Mouse (Mus musculus): ENCODE measurements around the gene Nfia. TPM values are rescaled to one million over a fixed set of nuclear protein-coding genes. Genes with fewer than 3 reads are reported as not detected.

Gene Nfia
- total RNA-seq, 2 experiments from 2014 or later = 196 to 199 TPM

DNA sequence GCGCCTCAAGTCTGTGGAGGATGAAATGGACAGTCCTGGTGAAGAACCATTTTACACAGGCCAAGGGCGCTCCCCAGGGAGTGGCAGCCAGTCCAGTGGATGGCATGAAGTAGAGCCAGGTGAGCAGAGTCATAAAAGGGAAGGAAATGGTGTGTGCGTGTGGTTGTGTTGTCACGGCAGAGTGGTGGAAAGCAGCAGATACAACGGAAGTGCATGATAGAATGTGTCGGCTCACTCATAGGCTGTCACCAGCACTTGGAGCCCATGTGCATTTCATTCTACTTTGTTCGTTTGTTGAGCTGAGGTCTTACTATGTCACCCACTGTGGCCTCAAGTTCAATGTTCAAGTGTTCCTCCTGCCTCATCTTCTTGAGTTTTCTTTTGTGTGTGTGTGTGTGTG is 248.3 kb downstream of the Nfia start:
- intact Hi-C loops (cut with DNase I) = no loop called here
- no peak for DNase-seq

- no peak for DNase-seq
- intact Hi-C loops (cut with DNase I) = no loop called here
Observed at GRCm38 (mm10) chr4:98023245-98023792, 250.8 kb downstream of the Nfia start.

DNA sequence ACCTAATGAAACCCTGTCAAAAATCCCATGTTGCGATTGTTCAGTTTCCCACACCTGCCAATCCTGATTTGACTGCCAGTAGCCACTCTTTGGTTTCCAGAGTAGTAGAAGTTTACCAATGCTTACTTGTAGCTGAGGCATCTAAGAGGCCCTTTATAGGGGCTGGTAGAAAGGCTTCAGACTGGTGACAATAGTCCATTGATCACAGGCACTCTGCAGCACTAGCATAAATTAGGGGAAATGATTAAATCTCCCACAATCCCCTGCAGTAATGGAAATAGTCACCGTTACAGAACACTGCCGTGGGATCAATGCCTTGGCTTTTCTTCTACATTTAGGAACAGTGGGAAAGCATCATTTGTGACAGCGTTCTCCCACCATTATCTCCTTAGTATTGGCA is 254.9 kb downstream of the Nfia start:
- DNase-seq = no peak
- intact Hi-C loops (cut with DNase I) = no loop called here

- DNase-seq = no peak
- intact Hi-C loops (cut with DNase I) = no loop called here
Observed at GRCm38 (mm10) chr4:98031871-98032270, 259.3 kb downstream of the Nfia start.

GRCm38 (mm10) chr4:98032332-98032731 is 259.8 kb downstream of the Nfia start:
- DNase-seq = no peak
- intact Hi-C loops (cut with DNase I) = no loop called here

GRCm38 (mm10) chr4:98039095-98039494 is 266.6 kb downstream of the Nfia start:
- DNase-seq = no peak
- intact Hi-C loops (cut with DNase I) = no loop called here

- intact Hi-C loops (cut with DNase I) = no loop called here
- DNase-seq = no peak
Observed at GRCm38 (mm10) chr4:98040179-98040578, 267.6 kb downstream of the Nfia start.

- intact Hi-C loops (cut with DNase I) = no loop called here
- no peak for DNase-seq
Observed at GRCm38 (mm10) chr4:98044611-98045010, 272.1 kb downstream of the Nfia start.

DNA sequence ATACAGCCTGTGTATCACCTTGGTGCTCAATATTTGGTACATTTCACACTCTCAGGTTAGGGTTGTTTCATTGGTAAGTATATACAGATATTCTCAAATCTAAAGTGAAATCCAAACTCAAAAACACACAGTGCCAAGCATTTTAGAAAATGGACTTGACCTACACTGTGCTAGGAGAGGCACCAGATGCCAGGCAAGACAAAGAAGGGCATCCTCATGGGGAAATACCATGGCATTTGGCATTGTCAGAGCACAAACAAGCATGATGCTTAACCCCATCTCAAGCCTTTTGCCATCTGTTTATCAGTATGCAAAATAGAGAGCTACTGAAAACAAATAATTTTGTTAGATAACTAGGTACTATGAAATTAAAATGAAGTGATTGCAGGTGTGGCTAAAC is 274.8 kb downstream of the Nfia start:
- no peak for DNase-seq
- intact Hi-C loops (cut with DNase I) = no loop called here

DNA sequence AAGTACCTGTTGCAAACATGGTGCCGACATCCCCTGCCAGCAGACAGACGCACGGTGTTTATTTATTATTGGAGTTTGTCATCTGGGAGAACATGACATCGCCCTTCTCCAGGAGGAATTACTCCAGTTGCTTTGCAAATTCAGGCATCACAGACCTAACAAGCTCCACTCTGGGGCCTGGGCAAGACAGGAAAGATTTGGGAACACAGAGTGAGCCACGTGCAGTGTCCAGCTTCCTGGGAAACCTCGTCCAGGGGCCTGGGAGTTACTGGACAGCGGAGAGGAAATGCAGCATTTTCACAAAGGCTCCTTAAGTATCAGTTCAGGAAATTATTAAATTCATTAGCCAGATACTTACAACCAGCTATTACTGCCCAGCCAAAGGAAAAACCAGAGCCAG is 277.1 kb downstream of the Nfia start:
- peak; percentile 16 to 32 for DNase-seq
- intact Hi-C loops (cut with DNase I) = no loop called here

- no peak for DNase-seq
- intact Hi-C loops (cut with DNase I) = no loop called here
Observed at GRCm38 (mm10) chr4:98050003-98050620, 277.6 kb downstream of the Nfia start.

DNA sequence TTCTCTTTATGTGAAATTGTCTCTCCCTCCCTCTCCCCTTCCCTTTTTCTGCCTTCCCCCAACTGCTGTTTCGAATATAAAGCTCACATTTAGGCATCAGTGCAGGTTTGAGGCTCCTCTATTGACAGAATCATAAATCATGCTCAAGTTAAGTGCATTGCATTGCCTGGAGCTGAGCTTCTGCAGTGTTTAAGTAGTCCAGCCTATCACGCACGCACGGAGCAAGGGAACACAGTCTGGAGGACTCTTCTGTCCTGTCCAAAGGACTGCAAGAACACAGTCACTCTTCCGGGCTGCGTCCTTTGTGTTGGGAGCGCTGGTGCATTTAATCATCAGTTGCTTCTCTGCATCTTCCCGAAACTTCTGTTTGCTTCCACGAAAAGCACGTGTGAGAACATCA is 278.2 kb downstream of the Nfia start:
- intact Hi-C loops (cut with DNase I) = no loop called here
- no peak for DNase-seq

GRCm38 (mm10) chr4:98051326-98051725 is 278.8 kb downstream of the Nfia start:
- intact Hi-C loops (cut with DNase I) = no loop called here
- DNase-seq = no peak

DNA sequence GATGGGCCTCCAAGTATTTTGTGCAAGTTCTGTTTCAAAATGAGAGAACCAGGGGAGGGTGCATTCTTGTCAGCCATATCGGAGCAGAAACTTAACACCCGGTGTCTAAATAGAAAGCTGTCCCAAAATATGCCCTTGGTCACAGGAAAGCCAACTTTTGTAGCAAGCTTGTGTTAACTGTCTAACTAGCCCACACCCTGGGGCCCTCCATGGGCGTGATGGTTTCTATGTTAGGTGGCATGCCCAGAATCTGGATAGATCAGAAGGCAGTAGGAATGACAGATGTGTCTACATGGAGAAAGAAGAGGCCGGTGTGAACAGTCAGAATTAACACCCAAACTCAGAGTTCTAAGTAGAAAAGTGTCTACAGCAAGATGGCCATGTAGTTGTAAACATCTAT is 282.5 kb downstream of the Nfia start:
- no peak for DNase-seq
- intact Hi-C loops (cut with DNase I) = no loop called here

DNA sequence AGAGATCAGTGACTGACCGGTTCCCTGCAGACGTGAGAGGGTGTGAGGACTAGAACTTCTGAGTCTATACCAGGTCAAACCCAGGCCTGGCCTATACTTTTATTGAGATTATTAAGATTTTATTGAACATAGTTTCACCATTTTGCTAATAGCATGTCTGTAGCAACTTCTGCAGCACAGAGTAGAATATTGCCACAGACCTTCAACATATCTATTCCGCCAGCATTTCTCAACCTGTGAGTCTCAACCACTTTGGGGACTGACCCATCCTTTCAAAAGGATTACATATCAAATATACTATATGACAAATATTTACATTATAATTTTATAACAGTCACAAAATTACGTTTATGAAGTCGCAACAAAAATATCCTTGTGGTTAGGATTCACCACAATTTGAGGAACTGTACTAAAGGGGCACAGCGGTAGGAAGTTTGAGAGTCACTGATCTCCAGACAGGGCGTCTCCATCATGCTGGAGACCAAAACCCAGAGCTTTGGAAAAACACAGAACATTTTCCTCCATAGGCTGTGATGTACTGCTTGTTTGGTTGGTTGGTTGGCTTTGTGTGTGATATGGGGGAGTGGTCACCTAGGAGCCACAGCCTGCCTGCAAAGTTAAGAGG is 284.0 kb downstream of the Nfia start:
- intact Hi-C loops (cut with DNase I) = no loop called here

GRCm38 (mm10) chr4:98057246-98057645 is 284.7 kb downstream of the Nfia start:
- no peak for DNase-seq
- intact Hi-C loops (cut with DNase I) = no loop called here

More for the DNA sequence above, 284.0 kb downstream of the Nfia start:
- DNase-seq = no peak

DNA sequence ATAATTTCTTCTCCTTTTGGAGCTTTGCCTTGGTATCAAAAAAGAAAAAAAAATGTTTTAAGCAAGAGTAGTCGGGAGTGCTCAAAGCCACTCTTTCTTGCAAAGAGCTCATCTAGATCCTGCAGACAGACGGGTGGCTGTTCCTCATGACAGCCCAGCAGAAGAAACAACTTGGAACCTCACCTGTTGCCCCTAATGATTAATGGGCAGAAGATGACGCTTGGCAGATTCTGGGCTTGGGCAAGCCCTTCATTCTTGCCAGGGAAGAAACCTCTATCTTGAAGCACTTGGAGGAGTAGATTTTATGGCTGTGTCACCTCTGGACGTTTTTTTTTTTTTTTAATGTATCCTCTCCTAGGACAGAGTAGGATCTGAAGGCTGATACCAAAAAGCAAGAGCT is 285.2 kb downstream of the Nfia start:
- DNase-seq = no peak

GRCm38 (mm10) chr4:98058182-98058581 is 285.6 kb downstream of the Nfia start:
- intact Hi-C loops (cut with DNase I) = no loop called here
- DNase-seq = no peak

More for the DNA sequence above, 285.2 kb downstream of the Nfia start:
- intact Hi-C loops (cut with DNase I) = no loop called here

GRCm38 (mm10) chr4:98060601-98061000 is 288.1 kb downstream of the Nfia start:
- no peak for DNase-seq
- intact Hi-C loops (cut with DNase I) = no loop called here

- no peak for DNase-seq
- intact Hi-C loops (cut with DNase I) = no loop called here
Observed at GRCm38 (mm10) chr4:98061086-98061485, 288.6 kb downstream of the Nfia start.

DNA sequence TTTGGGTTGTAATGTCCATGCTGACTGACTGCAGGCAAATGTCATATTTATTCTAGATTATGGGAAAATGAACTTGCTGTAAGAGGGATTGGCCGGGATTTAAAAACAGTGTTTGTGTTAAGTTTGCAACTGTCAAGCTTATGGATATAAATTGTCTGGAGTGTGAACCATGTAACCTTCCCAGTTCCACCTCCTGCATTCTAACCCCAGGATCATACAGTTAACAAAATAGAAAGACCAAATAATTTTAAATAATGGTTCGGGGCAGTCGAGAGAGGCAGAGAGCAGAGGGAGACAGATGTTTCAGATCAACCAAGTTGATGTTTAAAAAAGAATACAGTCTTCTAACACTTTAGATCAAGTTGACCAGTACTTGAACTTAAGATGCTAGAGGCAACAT is 290.7 kb downstream of the Nfia start:
- intact Hi-C loops (cut with DNase I) = no loop called here

DNA sequence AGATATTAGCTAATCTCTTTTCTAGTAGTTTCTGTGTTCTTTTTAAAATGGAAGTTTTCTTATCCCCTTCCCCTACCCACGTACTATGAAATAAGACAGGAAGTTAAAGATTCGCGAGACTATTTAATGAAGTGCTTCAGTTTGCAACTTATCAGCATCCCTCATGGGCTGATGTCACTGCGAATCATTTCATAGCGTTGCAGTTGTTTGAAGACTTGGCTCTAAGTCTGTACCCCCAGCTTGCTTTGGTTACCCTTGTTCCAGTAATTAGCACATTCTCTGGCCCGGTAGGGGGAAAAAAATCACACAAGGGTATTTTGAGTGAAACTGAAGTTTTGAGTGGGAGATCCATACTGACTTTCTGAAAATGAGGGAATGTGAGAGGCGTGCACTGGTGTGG is 303.6 kb downstream of the Nfia start:
- intact Hi-C loops (cut with DNase I) = no loop called here
- no peak for DNase-seq

More for the DNA sequence above, 290.7 kb downstream of the Nfia start:
- no peak for DNase-seq
